Comparison of ENCODE assay signal across 8 mouse cellular contexts in genomic region chr7:27541922-27542321, GRCm38 (mm10). TPM values are rescaled to one million over a fixed set of nuclear protein-coding genes. Genes with fewer than 3 reads are reported as not detected.
DNase-seq lines count a peak whose midpoint lies in the region; ATAC-seq and TF ChIP-seq lines count a peak whose summit lies in the region.

No protein-coding gene starts in this region.

- 57% methylated on average over 5 of the region's 5 CpGs for WGBS in kidney, embryonic 15.5 days
- 63% methylated on average over 5 of the region's 5 CpGs for WGBS in hindbrain, embryonic 12.5 days
- 49% methylated on average over 5 of the region's 5 CpGs for WGBS in midbrain, embryonic 12.5 days

- H3K27ac ChIP-seq in kidney, embryonic 15.5 days: no peak overlapping the region
- H3K27ac ChIP-seq in cortical plate, adult 2 months (ENCODE audit: insufficient read depth, low read length): peak overlapping the region; percentile 84
- H3K27ac ChIP-seq in hindbrain, embryonic 12.5 days: no peak overlapping the region
- no peak overlapping the region for H3K27ac ChIP-seq in midbrain, embryonic 12.5 days (replicated peaks)

- DNase-seq in kidney, postnatal 14 days: no peak
- no peak for DNase-seq in yolk sac, embryonic 10.5 days (ENCODE audit: low spot score)
- no peak for DNase-seq in kidney, adult 8-10 months
- no peak for DNase-seq in cerebellum, postnatal 36 days

- peaks cover 22% of the 10 kb centered on the region for H3K4me1 ChIP-seq in kidney, embryonic 15.5 days
- H3K4me1 ChIP-seq in cortical plate, adult 2 months (ENCODE audit: control insufficient read depth, insufficient read depth, low read length): peaks cover 6% of the 10 kb centered on the region
- H3K4me1 ChIP-seq in hindbrain, embryonic 12.5 days: peaks cover 13% of the 10 kb centered on the region
- peaks cover 17% of the 10 kb centered on the region for H3K4me1 ChIP-seq in midbrain, embryonic 12.5 days

- TF ChIP-seq CTCF in cortical plate, adult 2 months (IDR thresholded peaks at IDR 0.05; ENCODE audit: extremely low read depth, insufficient read depth, low read length): no peak

- no peaks in the 10 kb centered on the region for H3K9me3 ChIP-seq in kidney, embryonic 15.5 days (replicated peaks)
- no peaks in the 10 kb centered on the region for H3K9me3 ChIP-seq in hindbrain, embryonic 12.5 days (replicated peaks)
- H3K9me3 ChIP-seq in midbrain, embryonic 12.5 days: no peaks in the 10 kb centered on the region

- no peak for ATAC-seq in kidney, embryonic 15.5 days (replicated peaks; ENCODE audit: low FRiP score)
- no peak for ATAC-seq in hindbrain, embryonic 12.5 days (ENCODE audit: low FRiP score)
- no peak for ATAC-seq in midbrain, embryonic 12.5 days (ENCODE audit: low FRiP score, low read depth)

- peak overlapping the region; percentile 56 for H3K9ac ChIP-seq in kidney, embryonic 15.5 days
- peak overlapping the region; percentile 71 for H3K9ac ChIP-seq in hindbrain, embryonic 12.5 days
- peak overlapping the region; percentile 71 for H3K9ac ChIP-seq in midbrain, embryonic 12.5 days (replicated peaks)

- H3K27me3 ChIP-seq in kidney, embryonic 15.5 days: no peaks in the 10 kb centered on the region
- H3K27me3 ChIP-seq in hindbrain, embryonic 12.5 days: no peaks in the 10 kb centered on the region
- no peaks in the 10 kb centered on the region for H3K27me3 ChIP-seq in midbrain, embryonic 12.5 days

- TF ChIP-seq POLR2A in cortical plate, adult 2 months (IDR thresholded peaks at IDR 0.05; ENCODE audit: extremely low read depth, insufficient read depth, low read length): no peak

- H3K4me3 ChIP-seq in kidney, embryonic 15.5 days (replicated peaks): peak overlapping the region; percentile 51
- H3K4me3 ChIP-seq in cortical plate, adult 2 months (ENCODE audit: insufficient read depth, low read length): peak overlapping the region; percentile 75
- H3K4me3 ChIP-seq in hindbrain, embryonic 12.5 days: peak overlapping the region; percentile 57
- peak overlapping the region; percentile 56 for H3K4me3 ChIP-seq in midbrain, embryonic 12.5 days

- peak overlapping the region; percentile 92 for H3K4me2 ChIP-seq in kidney, embryonic 15.5 days
- peak overlapping the region; percentile 82 for H3K4me2 ChIP-seq in hindbrain, embryonic 12.5 days (replicated peaks)
- H3K4me2 ChIP-seq in midbrain, embryonic 12.5 days (replicated peaks): peak overlapping the region; percentile 73

- peaks cover 10% of the 10 kb centered on the region for H3K36me3 ChIP-seq in kidney, embryonic 15.5 days
- peaks cover 21% of the 10 kb centered on the region for H3K36me3 ChIP-seq in hindbrain, embryonic 12.5 days
- peaks cover 17% of the 10 kb centered on the region for H3K36me3 ChIP-seq in midbrain, embryonic 12.5 days

RNA-seq across cellular contexts. Expression of gene Pld3, which starts 11.1 kb away (rescaled TPM):
- 83.1 and 90.5 TPM in 2 replicates for polyA plus RNA-seq in kidney, embryonic 15.5 days (2015; fragmentation: Nextera tagmentation; extraction: Ambion mirVana)
- 1,185 and 1,204 TPM in 2 replicates for polyA plus RNA-seq in cortical plate, adult 2 months (2012; rRNA removed)
- 93.9 and 104 TPM in 2 replicates for polyA plus RNA-seq in hindbrain, embryonic 12.5 days (2016; fragmentation: Nextera tagmentation; extraction: Ambion mirVana)
- 69.9 and 71.6 TPM in 2 replicates for polyA plus RNA-seq in midbrain, embryonic 12.5 days (2016; fragmentation: Nextera tagmentation; extraction: Ambion mirVana)

RNA-seq across cellular contexts. Expression of gene 2310022A10Rik, which starts 11.1 kb away (rescaled TPM):
- 26.9 and 29.4 TPM in 2 replicates for polyA plus RNA-seq in kidney, embryonic 15.5 days (2015; fragmentation: Nextera tagmentation; extraction: Ambion mirVana)
- polyA plus RNA-seq in cortical plate, adult 2 months (2012; rRNA removed): 32.7 and 33.8 TPM in 2 replicates
- polyA plus RNA-seq in hindbrain, embryonic 12.5 days (2016; fragmentation: Nextera tagmentation; extraction: Ambion mirVana): 35.0 and 35.4 TPM in 2 replicates
- polyA plus RNA-seq in midbrain, embryonic 12.5 days (2016; fragmentation: Nextera tagmentation; extraction: Ambion mirVana): 37.2 and 37.4 TPM in 2 replicates

RNA-seq across cellular contexts. Expression of gene Hipk4, which starts 18.9 kb away (rescaled TPM):
- 0.39 and 0.92 TPM in 2 replicates for polyA plus RNA-seq in kidney, embryonic 15.5 days (2015; fragmentation: Nextera tagmentation; extraction: Ambion mirVana)
- 0.21 and 0.25 TPM in 2 replicates for polyA plus RNA-seq in cortical plate, adult 2 months (2012; rRNA removed)
- polyA plus RNA-seq in hindbrain, embryonic 12.5 days (2016; fragmentation: Nextera tagmentation; extraction: Ambion mirVana): 0.36 and 0.66 TPM in 2 replicates
- polyA plus RNA-seq in midbrain, embryonic 12.5 days (2016; fragmentation: Nextera tagmentation; extraction: Ambion mirVana): 0.38 and 0.45 TPM in 2 replicates

RNA-seq across cellular contexts. Expression of gene Prx, which starts 42.8 kb away (rescaled TPM):
- 4.0 and 4.8 TPM in 2 replicates for polyA plus RNA-seq in kidney, embryonic 15.5 days (2015; fragmentation: Nextera tagmentation; extraction: Ambion mirVana)
- polyA plus RNA-seq in cortical plate, adult 2 months (2012; rRNA removed): 0.29 and 0.47 TPM in 2 replicates
- 2.5 and 3.5 TPM in 2 replicates for polyA plus RNA-seq in hindbrain, embryonic 12.5 days (2016; fragmentation: Nextera tagmentation; extraction: Ambion mirVana)
- 2.5 and 3.1 TPM in 2 replicates for polyA plus RNA-seq in midbrain, embryonic 12.5 days (2016; fragmentation: Nextera tagmentation; extraction: Ambion mirVana)

RNA-seq across cellular contexts. Expression of gene Akt2, which starts 49.4 kb away (rescaled TPM):
- polyA plus RNA-seq in kidney, embryonic 15.5 days (2015; fragmentation: Nextera tagmentation; extraction: Ambion mirVana): 97.9 and 106 TPM in 2 replicates
- 144 and 161 TPM in 2 replicates for polyA plus RNA-seq in cortical plate, adult 2 months (2012; rRNA removed)
- 85.0 and 90.5 TPM in 2 replicates for polyA plus RNA-seq in hindbrain, embryonic 12.5 days (2016; fragmentation: Nextera tagmentation; extraction: Ambion mirVana)
- 79.6 and 90.9 TPM in 2 replicates for polyA plus RNA-seq in midbrain, embryonic 12.5 days (2016; fragmentation: Nextera tagmentation; extraction: Ambion mirVana)

Comparison
In these comparisons a context has a peak if more than half of its experiments do, and no peak if none do; other contexts are left out.
1. RNA of gene Pld3, which starts 11.1 kb away (polyA plus RNA-seq): 1,185 to 1,204 TPM in cortical plate, adult 2 months; 93.9 to 104 TPM in hindbrain, embryonic 12.5 days, 83.1 to 90.5 TPM in kidney, embryonic 15.5 days and 69.9 to 71.6 TPM in midbrain, embryonic 12.5 days; every median in the first group is over 10 times any median in the second.
2. Peak in every context shown above with its lines, with median percentiles within 50 percentile points of each other: H3K4me2 ChIP-seq, H3K4me3 ChIP-seq and H3K9ac ChIP-seq.